Mouse (Mus musculus): ENCODE measurements around the gene Mon2. TPM values are rescaled to one million over a fixed set of nuclear protein-coding genes. Genes with fewer than 3 reads are reported as not detected.

Mon2 gene
- 10 to 100 TPM; 79.9 to 92.2 TPM for total RNA-seq (2021)
- long read RNA-seq, experiment 1, full-length matches to known transcripts = 6 of 13 reads
- long read RNA-seq, experiment 1, partial matches to known transcripts = 4 of 13 reads
- long read RNA-seq, experiment 1, other reads (novel, unspliced or antisense) = 3 of 13 reads
- long read RNA-seq, experiment 2, full-length matches to known transcripts = 2 of 6 reads
- long read RNA-seq, experiment 2, partial matches to known transcripts = 1 of 6 reads
- long read RNA-seq, experiment 2, other reads (novel, unspliced or antisense) = 3 of 6 reads

DNA sequence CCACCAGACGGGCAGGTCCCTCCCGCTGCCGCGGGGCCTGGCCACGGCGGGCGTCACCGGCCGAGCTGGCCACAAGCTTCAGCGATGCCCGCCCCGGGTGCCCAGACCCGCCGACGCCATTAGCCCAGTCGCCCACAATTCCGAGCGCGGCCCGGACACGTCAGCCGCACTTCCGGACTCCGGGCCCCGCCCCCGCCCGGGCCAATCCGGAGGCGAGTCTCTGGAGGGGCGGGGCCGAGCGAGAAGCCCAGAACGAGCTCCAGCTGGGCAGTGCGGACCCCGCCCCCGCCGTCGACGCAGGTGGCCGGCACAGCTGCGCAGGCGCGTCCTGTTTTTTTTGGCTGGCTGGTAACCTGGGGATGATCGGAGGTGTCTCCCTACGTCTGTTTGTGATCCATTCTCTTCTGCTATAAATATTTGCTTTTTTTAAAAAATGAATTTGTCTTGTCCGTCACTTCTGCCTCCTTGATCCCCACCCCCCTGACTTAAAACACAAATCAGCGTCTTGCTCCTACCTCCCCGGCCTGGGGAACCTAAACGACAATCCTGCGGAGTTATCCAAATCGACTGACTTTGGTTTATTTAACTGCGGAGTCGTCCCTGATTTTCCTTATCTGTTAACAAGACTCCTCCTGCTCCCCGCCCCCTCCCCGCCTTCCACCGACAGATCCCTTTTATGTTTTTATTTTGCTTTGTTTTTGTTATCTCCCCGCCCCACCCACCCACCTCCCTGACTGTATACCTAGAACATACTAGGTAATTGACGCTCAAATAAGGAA is at the start of gene Mon2:
TSS of gene Mon2 (minus strand) at position 261 of the 779 bp plus-strand sequence.
- peak; percentile 98 to 100 for DNase-seq

DNA sequence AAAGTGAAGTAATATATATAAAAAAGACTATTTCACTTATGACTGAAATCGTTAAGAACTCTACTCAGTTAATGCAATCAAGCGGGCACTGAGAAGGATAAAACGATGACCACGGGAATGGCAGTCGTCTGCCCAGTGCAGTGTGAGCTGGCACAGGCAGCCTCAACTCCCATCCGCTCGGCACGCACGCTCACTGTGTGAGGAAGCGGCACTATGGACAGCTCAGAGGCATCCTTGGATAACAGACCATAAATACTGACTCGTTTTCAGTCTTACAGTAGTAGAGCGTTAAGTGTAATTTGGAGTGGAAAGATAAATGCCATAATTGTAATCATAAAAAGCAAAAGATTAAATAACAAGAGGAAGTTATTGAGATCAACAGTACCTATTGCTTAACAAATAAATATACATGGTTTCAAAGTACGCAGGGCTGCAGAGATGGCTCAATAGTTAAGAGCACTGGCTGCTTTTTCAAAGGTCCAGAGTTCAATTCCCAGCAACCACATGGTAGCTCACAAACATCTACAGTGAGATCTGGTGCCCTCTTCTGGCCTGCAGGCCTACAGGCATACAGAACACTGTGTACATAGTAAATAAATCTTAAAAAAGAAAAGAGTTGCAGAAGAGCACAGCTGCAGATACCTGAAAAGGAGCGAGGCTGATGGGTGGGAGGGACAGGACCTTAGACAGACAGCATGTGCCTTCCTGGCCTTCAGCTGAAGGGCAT is 44.5 kb upstream of the Mon2 start:
- peak in 1 of 2 experiments; percentile 8 for DNase-seq

GRCm38 (mm10) chr10:123116861-123117260 is 40.6 kb upstream of the Mon2 start:
- no peak for DNase-seq

DNA sequence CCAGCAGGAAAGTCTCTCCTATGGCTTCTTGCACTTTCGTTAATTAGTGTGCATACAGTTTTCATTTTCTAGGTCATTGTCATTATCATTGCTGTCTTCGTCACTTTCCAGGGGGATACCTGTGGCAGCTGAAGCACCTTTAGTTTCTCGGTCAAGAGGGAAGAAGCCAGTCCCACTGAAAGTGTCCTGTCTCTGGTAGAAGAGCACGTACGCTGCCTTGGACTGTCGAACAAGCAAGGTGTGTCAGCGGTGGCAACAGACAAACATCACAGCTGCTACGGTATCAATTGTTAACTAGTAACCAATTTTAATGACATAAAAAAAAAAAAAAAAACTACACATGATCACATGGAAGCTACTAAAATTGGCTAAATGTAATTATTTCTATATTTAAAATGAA is 37.2 kb upstream of the Mon2 start:
- no peak for DNase-seq

DNA sequence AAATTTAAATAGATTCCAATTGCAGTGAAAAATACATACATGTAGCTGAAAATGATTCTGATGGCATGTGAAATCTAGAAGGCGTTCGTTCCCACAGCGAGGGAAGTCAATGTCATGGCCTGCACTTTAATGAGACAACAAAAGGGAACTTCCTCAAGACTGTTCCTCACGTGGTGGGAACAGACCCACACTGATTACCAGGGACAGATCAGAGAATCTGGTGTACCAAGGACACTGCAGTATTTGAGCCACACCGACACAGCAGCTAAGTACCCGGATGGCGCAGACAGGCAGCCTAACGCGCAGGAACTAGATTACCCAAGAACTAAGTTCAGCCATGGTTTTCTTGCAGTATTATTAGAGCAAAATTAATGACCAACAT is 36.5 kb upstream of the Mon2 start:
- no peak for DNase-seq

DNA sequence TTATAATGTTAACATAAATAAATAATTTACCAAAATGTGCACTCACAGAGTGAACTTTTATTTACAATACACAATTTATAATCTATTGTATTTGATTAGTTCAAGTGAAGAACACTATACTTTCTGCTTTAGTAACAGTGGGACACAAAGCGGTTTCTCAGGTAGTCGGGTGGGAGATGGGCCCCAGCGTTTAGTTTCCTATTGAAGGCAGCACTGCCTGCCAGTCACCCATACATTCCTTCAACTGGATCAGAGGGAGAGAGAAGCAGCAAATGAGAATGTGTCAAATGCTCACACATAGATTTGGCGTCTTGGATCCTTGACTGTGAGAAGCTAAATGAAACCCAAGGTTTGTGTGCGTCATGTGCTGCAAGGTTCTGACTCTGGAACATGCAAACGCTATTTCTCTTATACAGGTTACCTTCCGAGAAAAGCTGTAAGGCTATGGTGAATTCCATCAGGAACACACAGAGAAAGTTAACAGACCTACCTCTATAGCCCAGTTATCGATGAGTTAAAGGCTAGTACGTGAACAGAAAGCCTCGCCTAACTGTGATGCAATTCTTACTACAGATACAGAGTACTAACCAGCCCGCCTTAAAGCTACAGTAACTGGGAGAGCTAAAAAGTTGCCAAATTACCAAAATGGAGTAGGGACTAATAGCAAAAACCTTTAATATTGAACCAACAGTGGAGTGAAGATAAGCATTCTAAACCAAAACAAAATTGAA is 35.9 kb upstream of the Mon2 start:
- DNase-seq = no peak

GRCm38 (mm10) chr10:123110548-123110947 is 34.2 kb upstream of the Mon2 start:
- DNase-seq = no peak

- no peak for DNase-seq
Measured at GRCm38 (mm10) chr10:123108527-123108926, 32.2 kb upstream of the Mon2 start.

- no peak for DNase-seq
Measured at GRCm38 (mm10) chr10:123108121-123108520, 31.8 kb upstream of the Mon2 start.

DNA sequence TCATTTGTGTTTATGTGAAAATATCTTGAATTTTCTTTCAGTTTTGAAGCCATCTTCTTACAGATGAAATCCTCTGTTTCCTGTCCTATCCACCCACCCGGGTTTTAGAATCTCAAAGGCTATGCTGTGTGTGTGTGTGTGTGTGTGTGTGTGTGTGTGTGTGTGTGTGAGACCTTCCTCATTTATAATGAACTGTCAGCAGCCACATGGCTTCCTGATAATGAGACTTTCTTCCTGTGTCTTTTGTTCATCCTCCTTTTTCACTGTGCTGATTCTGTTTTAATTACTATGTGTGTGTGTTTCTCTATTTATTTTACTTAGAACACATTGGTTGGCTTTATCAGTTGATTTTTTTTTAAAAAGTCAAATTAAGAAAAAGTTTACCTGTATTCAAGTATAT is 25.0 kb upstream of the Mon2 start:
- no peak for DNase-seq

DNA sequence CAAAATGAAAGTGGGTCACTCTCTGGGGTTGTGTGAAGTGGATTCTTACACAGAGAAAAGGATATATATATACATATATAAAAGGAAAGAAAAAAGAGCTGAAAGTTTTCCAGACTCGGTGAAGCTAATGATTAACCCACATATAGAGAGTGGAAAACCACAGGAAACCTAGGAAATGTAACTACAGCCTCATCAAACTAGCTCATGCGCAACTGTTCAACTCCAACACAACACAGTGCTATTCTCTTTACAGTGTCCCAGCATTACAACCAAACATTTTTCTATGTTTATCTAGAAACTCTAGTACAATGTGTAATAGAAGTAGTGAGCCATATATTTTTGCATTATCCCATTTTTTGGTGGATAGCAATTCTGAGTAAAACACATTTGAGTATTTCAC is 24.3 kb upstream of the Mon2 start:
- no peak for DNase-seq

DNA sequence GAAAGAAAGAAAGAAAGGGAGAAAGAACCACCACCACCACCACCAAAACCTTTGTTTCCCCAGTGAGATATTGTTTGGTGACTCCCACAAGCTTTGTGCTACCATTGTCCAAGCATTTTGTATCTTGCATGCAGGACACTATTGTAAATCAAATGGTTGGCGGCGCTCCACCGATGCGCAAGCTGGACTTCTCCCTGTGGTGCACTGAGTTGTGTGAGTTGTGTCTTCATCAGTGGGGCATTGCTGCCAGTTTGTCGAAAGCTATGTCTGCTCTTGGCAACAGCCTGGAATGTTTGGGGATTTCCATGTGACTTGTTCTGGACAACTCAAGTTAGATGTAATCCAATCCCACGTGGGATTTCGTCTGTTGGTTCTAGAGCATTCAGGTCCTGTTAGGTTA is 18.2 kb upstream of the Mon2 start:
- peak in 1 of 2 experiments; percentile 33 for DNase-seq

- DNase-seq = no peak
Measured at GRCm38 (mm10) chr10:123092577-123092976, 16.3 kb upstream of the Mon2 start.

- DNase-seq = peak; percentile 27 to 52
Measured at GRCm38 (mm10) chr10:123091737-123092136, 15.4 kb upstream of the Mon2 start.

- DNase-seq = no peak
Measured at GRCm38 (mm10) chr10:123089425-123089930, 13.2 kb upstream of the Mon2 start.

- no peak for DNase-seq
Measured at GRCm38 (mm10) chr10:123086847-123087246, 10.5 kb upstream of the Mon2 start.

- DNase-seq = no peak
Measured at GRCm38 (mm10) chr10:123084900-123085641, 8.8 kb upstream of the Mon2 start.

- DNase-seq = no peak
Measured at GRCm38 (mm10) chr10:123084307-123084706, 8.0 kb upstream of the Mon2 start.

DNA sequence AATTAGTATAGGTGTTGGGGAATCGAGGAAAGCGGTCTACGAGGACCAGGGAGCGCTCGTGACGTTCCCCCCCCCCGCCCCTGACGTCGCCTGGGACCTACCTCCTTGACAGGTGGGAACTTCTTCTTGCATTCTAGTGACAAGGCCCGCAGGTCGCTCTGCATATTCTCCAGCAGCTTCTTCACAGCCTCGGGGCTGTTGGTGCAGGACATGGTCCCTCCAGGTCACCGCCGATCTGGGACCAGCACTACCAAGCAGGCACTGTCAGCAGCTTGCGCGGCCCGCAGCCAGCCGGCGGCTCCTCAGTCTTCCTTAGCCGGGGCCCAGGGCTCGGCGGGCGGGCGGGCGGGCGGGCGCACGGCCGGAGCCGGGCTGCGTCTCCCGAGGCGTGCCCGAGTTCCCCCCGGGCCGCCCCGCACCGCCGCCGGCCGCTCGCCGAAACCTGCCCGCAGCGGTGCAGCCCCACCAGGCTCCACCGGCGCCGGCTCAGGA is 508 bp downstream of the Mon2 start:
- no peak for DNase-seq

- no peak for DNase-seq
Measured at GRCm38 (mm10) chr10:123071997-123072396, 4.3 kb downstream of the Mon2 start.

GRCm38 (mm10) chr10:123063021-123063420 is 13.3 kb downstream of the Mon2 start:
- DNase-seq = no peak
